Mouse (Mus musculus): ENCODE measurements around the gene Strc.
A peak's percentile ranks its signal among the peaks of the same experiment; 100 is the strongest.

Gene Strc

DNA sequence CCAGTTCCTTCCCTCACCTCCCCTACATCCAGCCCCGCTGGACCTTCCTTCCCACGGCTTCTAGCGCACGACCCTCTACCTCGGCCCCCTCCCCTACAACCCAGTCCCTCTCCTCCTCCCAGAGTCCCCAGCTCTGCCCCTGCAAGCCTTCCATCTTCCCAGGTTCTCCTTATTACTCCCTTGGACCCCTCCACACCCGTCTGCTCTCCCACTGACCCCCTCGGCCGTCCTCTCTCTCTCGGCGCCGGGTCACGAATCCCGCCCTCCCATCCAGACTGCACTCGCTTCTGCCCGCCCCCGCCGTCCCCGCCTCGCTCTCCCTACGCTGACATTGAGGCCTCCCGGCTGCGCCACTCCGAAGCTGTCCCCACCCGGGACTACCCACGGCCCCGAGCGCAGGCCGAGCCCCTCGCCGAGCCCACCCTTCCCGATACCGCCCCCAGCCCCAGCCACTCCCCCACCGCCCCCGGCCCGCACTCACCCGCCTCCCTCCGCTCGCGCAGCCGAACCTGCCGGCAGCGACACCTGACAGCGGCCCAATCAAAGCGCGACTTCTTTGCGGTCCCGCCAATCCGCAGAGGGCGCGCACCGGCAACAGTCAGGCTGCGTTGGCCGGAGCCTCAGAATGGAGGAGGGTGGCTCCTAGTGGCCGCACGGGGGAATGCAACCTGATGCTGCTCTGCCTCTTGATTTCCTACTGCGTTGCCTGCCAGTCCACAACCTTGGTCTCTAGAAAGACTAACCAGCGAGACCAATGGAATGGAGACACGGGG is 32.0 kb downstream of the Strc start, which contains the start of gene Ppip5k1:
Gene Ppip5k1, minus strand, starts transcription at position 577 of the 773 bp plus-strand sequence.
- DNase-seq (ENCODE audit: low read depth, low spot score): peak; percentile 89

GRCm38 (mm10) chr2:121354378-121354777 is 32.6 kb downstream of the Strc start:
- no peak for DNase-seq (ENCODE audit: low read depth, low spot score)

DNA sequence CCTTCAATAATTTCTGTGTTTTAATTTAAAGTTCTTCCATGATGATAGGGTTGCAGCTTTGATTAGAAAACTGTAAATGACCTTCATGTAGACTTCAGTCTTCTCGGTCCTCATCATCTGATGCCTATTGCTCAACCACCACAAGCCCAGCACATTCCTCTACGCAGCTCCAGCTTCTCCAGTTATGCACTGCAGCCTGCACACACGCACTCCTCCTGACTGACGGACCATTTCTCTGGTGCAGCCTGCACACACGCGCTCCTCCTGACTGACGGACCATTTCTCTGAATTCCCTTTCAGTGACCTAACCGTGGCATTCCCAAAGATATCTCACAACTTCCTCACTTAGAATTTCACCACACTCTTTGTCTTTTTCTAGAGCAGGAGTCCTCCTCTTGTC is 33.8 kb downstream of the Strc start:
- DNase-seq (ENCODE audit: low read depth, low spot score): no peak

DNA sequence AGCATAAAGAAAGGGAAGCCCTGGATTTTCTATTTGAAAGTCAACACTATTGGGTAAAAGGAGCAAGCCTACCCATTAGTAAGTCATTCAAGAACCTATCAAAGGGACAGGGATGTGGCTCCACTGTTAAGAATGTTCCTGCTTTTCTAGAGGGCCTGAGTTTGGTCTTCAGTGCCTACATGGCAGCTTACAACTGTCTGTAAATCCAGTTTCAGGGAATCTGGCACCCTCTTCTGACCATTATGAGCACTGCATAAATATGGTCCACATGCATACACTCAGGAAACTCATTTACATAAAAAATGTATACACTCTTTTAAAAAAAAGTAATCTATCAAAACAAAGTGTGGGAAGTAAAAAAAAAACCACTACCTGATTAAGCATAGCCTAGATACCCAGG is 47.9 kb downstream of the Strc start:
- no peak for DNase-seq (ENCODE audit: low read depth, low spot score)

DNA sequence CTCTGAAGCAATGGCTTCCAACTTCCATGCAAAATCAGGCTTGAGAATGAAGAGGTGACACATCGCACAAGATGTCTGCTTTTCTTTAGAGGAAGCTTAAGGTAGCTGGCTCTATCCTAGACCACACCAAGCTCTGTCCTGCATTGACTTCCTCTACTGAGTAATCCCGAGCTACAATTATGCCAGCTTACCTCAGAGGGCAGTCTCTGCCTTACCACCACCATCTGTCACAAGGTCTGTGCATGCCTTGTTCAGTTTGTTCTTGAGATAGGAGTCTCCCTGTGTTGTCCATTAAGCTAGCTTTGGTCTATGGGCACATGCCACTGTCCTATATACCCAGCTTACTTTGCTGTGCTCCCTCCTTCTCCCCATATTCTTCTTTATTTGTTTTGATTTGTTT is 57.5 kb downstream of the Strc start:
- no peak for DNase-seq (ENCODE audit: low read depth, low spot score)

- no peak for DNase-seq (ENCODE audit: low read depth, low spot score)
These were observed 63.1 kb downstream of the Strc start for GRCm38 (mm10) chr2:121323693-121324470.

DNA sequence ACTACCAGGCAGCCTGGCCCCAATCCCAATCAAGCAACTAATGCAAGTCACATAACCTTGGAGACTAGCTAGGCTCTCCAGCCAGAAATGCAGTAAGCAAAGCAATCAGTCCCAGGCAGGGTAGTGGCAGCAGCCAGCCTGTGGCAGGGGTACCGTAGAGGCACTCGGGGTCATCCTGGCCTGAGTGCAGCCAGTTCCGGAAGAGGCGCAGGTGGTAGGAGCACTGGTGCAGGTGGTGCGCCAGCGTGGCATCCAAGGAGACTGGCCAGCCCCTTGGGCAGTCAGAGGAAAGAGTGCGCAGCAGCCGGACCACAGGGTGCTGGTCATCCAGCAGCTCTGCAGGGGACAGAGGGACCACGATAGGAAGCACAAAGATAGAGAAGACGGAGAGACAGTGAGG is 63.9 kb downstream of the Strc start:
- no peak for DNase-seq (ENCODE audit: low read depth, low spot score)

DNA sequence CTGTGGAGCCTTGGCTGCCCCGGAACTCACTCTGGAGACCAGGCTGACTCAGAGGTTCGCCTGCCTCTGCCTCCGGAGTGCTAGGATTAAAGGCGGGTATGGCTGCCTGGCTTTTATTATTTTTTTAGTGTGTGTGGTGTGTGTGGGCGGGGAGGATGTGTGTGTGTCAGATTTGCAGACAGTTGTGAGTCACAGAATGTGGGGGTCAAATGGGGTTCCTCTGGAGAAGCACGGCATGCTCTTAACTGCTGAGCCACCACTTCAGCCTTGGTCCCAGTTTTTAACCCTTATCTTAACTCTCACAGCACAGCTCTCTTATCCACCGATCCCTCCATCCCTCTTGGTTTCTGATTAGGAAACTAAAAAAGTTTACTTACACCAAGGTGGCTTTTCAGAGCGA is 70.7 kb downstream of the Strc start:
- DNase-seq (ENCODE audit: low read depth, low spot score): no peak
